Mouse (Mus musculus) hindbrain, embryonic 13.5 days (tissue): ENCODE results near the gene Trappc5. TPM values are rescaled to one million over a fixed set of nuclear protein-coding genes. Genes with fewer than 3 reads are reported as not detected.

ENCODE experiments used
- ATAC-seq: fragments of 200-750 bp; cut with Nextera tagmentation; 2 replicates; pipeline ENCODE4 v1.8.0; 2017; ENCODE audit warnings: moderate TSS enrichment; ENCODE audit not compliant: low FRiP score
- H3K27ac ChIP-seq: fragments of 300-500 bp; sonication (generic); 2 replicates; pipeline ENCODE4 v1.5.1; 2015; ENCODE audit warnings: inconsistent platforms, mild to moderate bottlenecking, moderate library complexity
- H3K27me3 ChIP-seq: fragments of 300-500 bp; sonication (generic); 2 replicates; pipeline ENCODE4 v1.6.1; 2015; ENCODE audit warnings: mild to moderate bottlenecking, inconsistent platforms
- H3K36me3 ChIP-seq: fragments of 300-500 bp; sonication (generic); 2 replicates; pipeline ENCODE4 v1.6.1; 2015; ENCODE audit warnings: mild to moderate bottlenecking, inconsistent platforms
- H3K4me1 ChIP-seq: fragments of 300-500 bp; sonication (generic); replicated peaks from 2 replicates; pipeline ENCODE4 v1.6.1; 2015; ENCODE audit warnings: inconsistent platforms
- H3K4me2 ChIP-seq: fragments of 300-500 bp; sonication (generic); 2 replicates; pipeline ENCODE4 v1.6.1; 2015; ENCODE audit warnings: inconsistent platforms, mild to moderate bottlenecking, moderate library complexity
- H3K4me3 ChIP-seq: fragments of 300-500 bp; sonication (generic); 2 replicates; pipeline ENCODE4 v1.5.1; 2015; ENCODE audit warnings: mild to moderate bottlenecking, inconsistent platforms
- H3K9ac ChIP-seq: fragments of 300-500 bp; sonication (generic); 2 replicates; pipeline ENCODE4 v1.6.1; 2015; ENCODE audit warnings: mild to moderate bottlenecking, inconsistent platforms
- H3K9me3 ChIP-seq: fragments of 300-500 bp; sonication (generic); 2 replicates; pipeline ENCODE4 v1.6.1; 2016; ENCODE audit warnings: inconsistent platforms
- WGBS: fragments of 180-500 bp; shearing (Covaris S2); methylation state at CpG from one replicate; pipeline ENCODE4 v1.1.7; 2015; 5-methylcytosine and 5-hydroxymethylcytosine counted together
- polyA plus RNA-seq: library from polyadenylated mRNA; unstranded; fragments of >200 nt; fragmentation: Nextera tagmentation; extraction: Ambion mirVana; gene quantifications from 2 replicates; pipeline ENCODE4 v1.2.1, GENCODE M21; 2015

Gene Trappc5
- polyA plus RNA-seq = 53.4 and 57.9 TPM in 2 replicates

- peak; percentile 87 for ATAC-seq
- peaks cover 41% of the 10 kb centered on the region for H3K4me1 ChIP-seq
- peak within 1 kb of the TSS; percentile 88 for H3K4me3 ChIP-seq
- under 1% methylated on average over 61 of the region's 61 CpGs for WGBS
- H3K27me3 ChIP-seq = no peaks in the 10 kb centered on the region
- no peaks in the 10 kb centered on the region for H3K9me3 ChIP-seq
- H3K9ac ChIP-seq = peak within 1 kb of the TSS; percentile 96
- H3K27ac ChIP-seq = peak within 1 kb of the TSS; percentile 91
- peak within 1 kb of the TSS; percentile 94 for H3K4me2 ChIP-seq
- peaks cover 26% of the 10 kb centered on the region for H3K36me3 ChIP-seq
Measured at GRCm38 (mm10) chr8:3676131-3676992, at the start of gene Trappc5. Trappc5 (plus strand) TSS chr8:3676299.

- no peaks in the 10 kb centered on the region for H3K9me3 ChIP-seq
- H3K27me3 ChIP-seq = peaks cover 13% of the 10 kb centered on the region
- H3K4me3 ChIP-seq = no peak overlapping the region
- H3K27ac ChIP-seq = no peak overlapping the region
- H3K4me2 ChIP-seq = no peak overlapping the region
- H3K36me3 ChIP-seq = peaks cover 4% of the 10 kb centered on the region; the same call in 1 of the 2 replicates
- WGBS = 62% methylated on average over 5 of the region's 5 CpGs
- peaks cover 17% of the 10 kb centered on the region for H3K4me1 ChIP-seq
- H3K9ac ChIP-seq = no peak overlapping the region
- no peak for ATAC-seq
Measured at GRCm38 (mm10) chr8:3626971-3627370, 49.1 kb upstream of the Trappc5 start.

- Histone ChIP-seq H3K4me2 (no peak overlapping the region), H3K9me3 (no peaks in the 10 kb centered on the region), H3K4me3 (no peak overlapping the region), H3K9ac (no peak overlapping the region), H3K27ac (no peak overlapping the region), H3K4me1 (peaks cover 12% of the 10 kb centered on the region), H3K36me3 (peaks cover 4% of the 10 kb centered on the region; the same call in 1 of the 2 replicates), H3K27me3 (peaks cover 13% of the 10 kb centered on the region)
- no peak for ATAC-seq
- WGBS = 35% methylated on average over 5 of the region's 5 CpGs
Measured at GRCm38 (mm10) chr8:3628014-3628413, 48.1 kb upstream of the Trappc5 start.

- 6% methylated on average over 47 of the region's 47 CpGs for WGBS
- Histone ChIP-seq H3K9me3 (no peaks in the 10 kb centered on the region), H3K9ac (peak within 1 kb of the TSS; percentile 68), H3K4me1 (peaks cover 12% of the 10 kb centered on the region), H3K27ac (no peak within 1 kb of the TSS; the same call in 1 of the 2 replicates), H3K4me3 (peak within 1 kb of the TSS; percentile 48), H3K4me2 (peak within 1 kb of the TSS; percentile 72), H3K27me3 (peaks cover 13% of the 10 kb centered on the region), H3K36me3 (no peaks in the 10 kb centered on the region; the same call in 1 of the 2 replicates)
- peak; percentile 75 for ATAC-seq
Measured at GRCm38 (mm10) chr8:3630647-3631477, 45.2 kb upstream of the Trappc5 start, which contains the start of gene Stxbp2. Stxbp2 (plus strand) TSS chr8:3630955.

- peaks cover 12% of the 10 kb centered on the region for H3K4me1 ChIP-seq
- H3K4me2 ChIP-seq = peak overlapping the region; percentile 72
- no peaks in the 10 kb centered on the region; the same call in 1 of the 2 replicates for H3K36me3 ChIP-seq
- H3K9ac ChIP-seq = peak overlapping the region; percentile 68
- H3K4me3 ChIP-seq = peak overlapping the region; percentile 48
- H3K27ac ChIP-seq = no peak overlapping the region
- WGBS = 20% methylated on average over 8 of the region's 8 CpGs
- 0 out of 2 replicates have a peak, but pooled peaks have one; percentile 21 for ATAC-seq
- peaks cover 13% of the 10 kb centered on the region for H3K27me3 ChIP-seq
- H3K9me3 ChIP-seq = no peaks in the 10 kb centered on the region
Measured at GRCm38 (mm10) chr8:3631478-3631875, 44.6 kb upstream of the Trappc5 start.

GRCm38 (mm10) chr8:3645804-3646203 lies 30.3 kb upstream of the Trappc5 start:
- H3K27ac ChIP-seq = no peak overlapping the region
- H3K9ac ChIP-seq = no peak overlapping the region
- H3K36me3 ChIP-seq = no peaks in the 10 kb centered on the region
- no peak for ATAC-seq
- H3K9me3 ChIP-seq = no peaks in the 10 kb centered on the region
- H3K27me3 ChIP-seq = no peaks in the 10 kb centered on the region
- H3K4me3 ChIP-seq = no peak overlapping the region
- no peaks in the 10 kb centered on the region for H3K4me1 ChIP-seq
- 21% methylated on average over 5 of the region's 5 CpGs for WGBS
- no peak overlapping the region for H3K4me2 ChIP-seq

GRCm38 (mm10) chr8:3646824-3647531 lies 29.1 kb upstream of the Trappc5 start:
- H3K4me2 ChIP-seq = no peak overlapping the region
- H3K4me3 ChIP-seq = no peak overlapping the region
- no peaks in the 10 kb centered on the region for H3K27me3 ChIP-seq
- no peak overlapping the region for H3K27ac ChIP-seq
- H3K9me3 ChIP-seq = no peaks in the 10 kb centered on the region
- 85% methylated on average over 6 of the region's 6 CpGs for WGBS
- H3K4me1 ChIP-seq = no peaks in the 10 kb centered on the region
- ATAC-seq = no peak
- no peaks in the 10 kb centered on the region for H3K36me3 ChIP-seq
- H3K9ac ChIP-seq = no peak overlapping the region

- Histone ChIP-seq H3K9me3 (no peaks in the 10 kb centered on the region), H3K4me2 (no peak overlapping the region), H3K27me3 (no peaks in the 10 kb centered on the region), H3K4me1 (no peaks in the 10 kb centered on the region), H3K4me3 (no peak overlapping the region), H3K36me3 (no peaks in the 10 kb centered on the region), H3K9ac (no peak overlapping the region), H3K27ac (no peak overlapping the region)
- 86% methylated on average over 4 of the region's 4 CpGs for WGBS
- ATAC-seq = no peak
Measured at GRCm38 (mm10) chr8:3647561-3647960, 28.5 kb upstream of the Trappc5 start.

- no peak for ATAC-seq
Measured at GRCm38 (mm10) chr8:3648268-3648667, 27.8 kb upstream of the Trappc5 start.

GRCm38 (mm10) chr8:3648990-3649389 lies 27.1 kb upstream of the Trappc5 start:
- no peak for ATAC-seq
- no peak overlapping the region for H3K27ac ChIP-seq
- WGBS = 36% methylated on average over 1 of the region's 1 CpGs
- no peak overlapping the region for H3K4me3 ChIP-seq
- H3K36me3 ChIP-seq = no peaks in the 10 kb centered on the region
- H3K27me3 ChIP-seq = no peaks in the 10 kb centered on the region
- H3K4me1 ChIP-seq = no peaks in the 10 kb centered on the region
- H3K9me3 ChIP-seq = no peaks in the 10 kb centered on the region
- H3K9ac ChIP-seq = no peak overlapping the region
- no peak overlapping the region for H3K4me2 ChIP-seq

More at GRCm38 (mm10) chr8:3648268-3648667, 27.8 kb upstream of the Trappc5 start:
- Histone ChIP-seq H3K4me1 (no peaks in the 10 kb centered on the region), H3K36me3 (no peaks in the 10 kb centered on the region), H3K4me3 (no peak overlapping the region), H3K4me2 (no peak overlapping the region), H3K27me3 (no peaks in the 10 kb centered on the region), H3K9me3 (no peaks in the 10 kb centered on the region), H3K9ac (no peak overlapping the region), H3K27ac (no peak overlapping the region)
- WGBS = 94% methylated on average over 1 of the region's 2 CpGs

GRCm38 (mm10) chr8:3652845-3653244 lies 23.3 kb upstream of the Trappc5 start:
- H3K9me3 ChIP-seq = no peaks in the 10 kb centered on the region
- no peak overlapping the region for H3K27ac ChIP-seq
- no peaks in the 10 kb centered on the region for H3K27me3 ChIP-seq
- no peak overlapping the region for H3K4me3 ChIP-seq
- H3K9ac ChIP-seq = no peak overlapping the region
- H3K36me3 ChIP-seq = no peaks in the 10 kb centered on the region
- no peak overlapping the region for H3K4me2 ChIP-seq
- H3K4me1 ChIP-seq = peaks cover 8% of the 10 kb centered on the region
- ATAC-seq = no peak
- WGBS = 73% methylated on average over 3 of the region's 3 CpGs
